Mouse (Mus musculus): ENCODE data around the gene Whamm.

Whamm gene

GRCm38 (mm10) chr7:81571108-81571940, at the start of gene Whamm:
Gene Whamm (plus strand): TSS chr7:81571266.
- DNase-seq (ENCODE audit: low spot score in 2 of 2), result peak; percentile 95 to 96

GRCm38 (mm10) chr7:81523008-81523662, 47.9 kb upstream of the Whamm start:
- peak; percentile 86 to 87 for DNase-seq (ENCODE audit: low spot score in 2 of 2)

GRCm38 (mm10) chr7:81523663-81524017, 47.4 kb upstream of the Whamm start:
- no peak for DNase-seq (ENCODE audit: low spot score in 2 of 2)

DNA sequence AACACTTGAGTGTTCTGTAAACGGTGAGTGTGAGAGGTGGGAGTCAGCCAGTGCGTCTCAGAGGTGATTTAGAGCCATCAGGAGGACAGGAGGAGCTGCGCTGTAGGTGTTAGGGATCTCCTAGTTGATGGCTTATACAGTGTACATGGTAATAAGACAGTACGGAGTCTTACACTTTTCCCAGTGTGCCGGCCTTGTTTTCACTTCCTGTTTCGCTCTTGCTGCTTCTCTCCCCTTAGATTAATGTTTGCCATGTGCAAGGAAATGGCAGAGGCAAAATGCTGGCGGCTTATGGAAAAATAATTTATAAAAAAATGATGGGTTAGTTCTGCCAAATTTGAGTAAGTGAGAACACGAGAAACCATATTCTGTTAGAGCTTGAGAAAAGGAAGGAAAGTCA, 42.1 kb upstream of the Whamm start:
- DNase-seq (ENCODE audit: low spot score in 2 of 2), result no peak

GRCm38 (mm10) chr7:81531462-81531861, 39.6 kb upstream of the Whamm start:
- no peak for DNase-seq (ENCODE audit: low spot score in 2 of 2)

DNA sequence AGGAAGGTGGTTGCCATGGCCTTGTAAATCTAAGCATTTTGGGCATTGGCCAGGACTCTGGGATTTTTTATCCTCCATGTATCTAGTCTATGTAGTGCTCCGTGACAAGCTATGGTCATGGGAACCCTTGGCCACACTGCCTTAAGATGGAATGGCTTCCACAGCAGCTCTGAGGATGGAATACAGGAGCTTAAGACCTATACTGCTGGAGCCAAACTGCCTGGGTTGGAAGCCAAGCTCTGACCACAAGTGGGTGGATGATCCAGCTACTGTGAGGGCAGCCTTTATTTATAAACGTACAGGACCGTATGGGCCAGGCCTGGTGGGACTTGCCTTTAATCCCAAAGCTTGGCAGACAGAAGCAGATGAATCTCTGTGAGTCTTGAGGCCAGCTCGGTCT, 34.6 kb upstream of the Whamm start:
- no peak for DNase-seq (ENCODE audit: low spot score in 2 of 2)

DNA sequence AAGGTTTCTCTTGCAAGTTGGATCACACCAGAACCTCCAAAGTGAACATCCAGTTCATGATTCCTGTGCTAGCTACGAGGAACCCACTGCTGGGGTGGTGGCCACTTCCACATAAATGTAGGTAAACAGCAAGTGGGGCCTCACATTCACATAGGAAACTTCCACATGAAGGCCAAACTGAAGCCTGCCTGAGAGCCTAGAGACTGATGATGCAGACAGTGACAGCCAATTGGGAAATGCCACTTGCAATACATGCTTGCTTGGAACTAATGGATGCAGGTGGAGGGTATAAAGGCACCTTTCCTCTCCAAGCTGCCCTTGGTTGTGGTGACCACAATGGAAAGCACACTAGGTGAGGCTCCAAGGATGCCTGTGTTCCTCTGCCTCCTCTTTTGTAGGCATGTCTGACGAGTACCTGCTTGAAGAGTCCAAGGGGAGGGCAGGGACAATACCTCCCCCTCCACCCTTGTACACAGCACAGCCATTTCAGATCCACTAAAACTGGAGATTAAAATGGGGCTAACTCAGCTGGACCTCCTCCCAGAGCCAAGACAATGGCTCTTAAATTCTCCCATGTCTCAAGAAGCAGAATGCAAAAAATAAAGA, 32.9 kb upstream of the Whamm start:
- no peak for DNase-seq (ENCODE audit: low spot score in 2 of 2)

GRCm38 (mm10) chr7:81539565-81539964, 31.5 kb upstream of the Whamm start:
- no peak for DNase-seq (ENCODE audit: low spot score in 2 of 2)

GRCm38 (mm10) chr7:81540999-81541398, 30.1 kb upstream of the Whamm start:
- DNase-seq (ENCODE audit: low spot score in 2 of 2), result no peak

DNA sequence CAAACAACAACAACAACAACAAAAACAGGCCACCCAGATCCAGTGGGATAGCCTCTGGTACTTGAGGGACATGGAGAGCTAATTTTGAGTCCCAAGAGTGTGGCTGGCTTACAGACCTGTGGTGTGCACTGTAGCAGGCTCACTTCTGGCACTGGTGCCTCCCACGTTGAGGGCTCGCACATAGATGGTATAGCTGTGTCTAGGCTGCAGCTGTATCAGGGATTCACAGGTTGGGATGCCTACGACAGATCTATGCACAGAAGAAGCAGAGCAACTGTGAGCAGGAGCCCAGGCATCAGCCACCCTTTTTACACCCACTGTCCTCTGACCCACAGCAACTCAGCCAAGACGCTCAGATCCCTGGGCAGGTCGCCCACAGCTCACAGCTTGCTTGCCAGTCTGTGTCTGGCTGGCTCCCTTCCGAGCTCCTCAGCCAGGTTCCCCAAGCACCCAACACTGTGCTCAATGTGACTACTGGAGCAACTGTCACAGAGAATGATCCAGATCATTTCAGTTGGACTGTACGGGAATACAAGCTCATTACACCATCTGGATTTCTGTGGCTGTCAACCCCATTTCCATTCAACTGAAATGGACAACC, 29.0 kb upstream of the Whamm start:
- peak; percentile 57 to 77 for DNase-seq (ENCODE audit: low spot score in 2 of 2)

GRCm38 (mm10) chr7:81542934-81543333, 28.1 kb upstream of the Whamm start:
- no peak for DNase-seq (ENCODE audit: low spot score in 2 of 2)

DNA sequence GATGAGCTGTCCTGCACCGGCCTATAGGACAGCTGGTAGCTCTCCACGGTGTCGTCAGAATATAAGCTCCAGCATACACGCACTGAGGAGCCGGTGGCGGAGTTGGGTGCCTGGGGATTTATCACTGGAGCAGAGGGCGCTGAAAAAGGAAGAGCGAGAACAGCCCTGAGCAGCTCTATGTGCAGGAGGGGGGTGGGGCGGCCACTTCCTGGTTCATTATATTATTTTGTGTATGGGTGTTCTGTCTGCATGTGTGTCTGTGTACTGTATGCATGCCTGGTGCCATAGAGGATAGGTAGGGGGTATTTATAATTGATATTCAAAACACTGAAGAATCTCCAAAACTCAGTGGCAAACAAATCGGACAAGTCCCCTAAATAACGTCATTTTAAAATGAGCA, 22.2 kb upstream of the Whamm start:
- no peak for DNase-seq (ENCODE audit: low spot score in 2 of 2)

DNA sequence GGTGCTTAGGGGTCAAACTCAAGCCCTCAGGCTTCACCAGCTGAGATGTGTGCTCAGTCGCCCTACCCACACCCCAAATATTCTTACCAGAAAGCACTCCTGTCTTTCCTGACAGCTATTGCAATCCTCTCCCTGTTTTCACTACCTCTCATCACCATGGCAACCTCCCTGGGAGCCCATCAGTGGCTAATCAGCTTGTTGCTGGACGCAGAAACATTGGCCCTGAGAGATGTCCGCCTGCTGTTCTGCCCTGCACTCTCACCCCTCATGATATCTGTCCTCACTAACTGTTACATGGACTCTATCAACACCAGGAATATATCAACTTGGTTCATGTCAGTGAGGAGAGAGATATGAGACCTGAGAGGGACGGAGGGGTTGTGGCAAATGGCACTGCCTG, 17.5 kb upstream of the Whamm start:
- no peak for DNase-seq (ENCODE audit: low spot score in 2 of 2)

DNA sequence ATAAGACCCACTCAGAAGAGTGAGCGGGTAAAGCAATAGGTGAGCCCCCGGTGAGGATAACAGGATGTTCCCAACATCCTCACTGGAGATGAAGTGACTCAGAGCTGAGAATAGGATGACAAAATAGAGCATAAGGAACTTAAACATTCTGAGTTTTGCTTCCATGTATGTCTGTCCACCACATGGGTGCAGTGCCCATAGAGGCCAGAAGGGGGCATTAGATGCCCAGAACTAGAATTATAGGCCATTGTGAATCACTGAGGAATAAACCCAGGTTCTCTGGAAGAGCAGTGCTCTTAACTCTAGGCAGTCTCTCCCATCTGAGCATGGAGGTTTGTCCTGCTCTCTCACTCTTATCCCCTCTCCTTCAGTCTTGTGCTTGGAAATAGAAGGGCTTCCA, 16.7 kb upstream of the Whamm start:
- DNase-seq (ENCODE audit: low spot score in 2 of 2), result no peak

DNA sequence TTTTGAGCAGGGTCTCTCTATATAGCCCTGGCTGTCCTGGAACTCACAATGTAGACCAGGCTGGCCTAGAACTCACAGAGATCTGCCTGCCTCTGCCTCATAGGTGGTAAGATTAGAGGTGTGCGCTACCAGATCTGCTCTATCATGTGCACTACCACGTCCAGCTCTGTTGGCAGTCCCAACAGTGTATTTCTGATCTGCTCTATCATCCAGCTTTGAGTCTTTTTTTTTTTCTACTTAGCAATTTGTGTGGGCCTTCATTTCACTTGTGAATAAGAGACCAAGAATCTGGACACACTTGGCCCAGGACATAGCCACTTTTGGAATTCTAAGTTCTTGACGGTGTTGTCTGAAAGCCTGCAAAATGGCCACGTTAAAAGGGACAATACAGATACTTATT, 14.2 kb upstream of the Whamm start:
- no peak for DNase-seq (ENCODE audit: low spot score in 2 of 2)

DNA sequence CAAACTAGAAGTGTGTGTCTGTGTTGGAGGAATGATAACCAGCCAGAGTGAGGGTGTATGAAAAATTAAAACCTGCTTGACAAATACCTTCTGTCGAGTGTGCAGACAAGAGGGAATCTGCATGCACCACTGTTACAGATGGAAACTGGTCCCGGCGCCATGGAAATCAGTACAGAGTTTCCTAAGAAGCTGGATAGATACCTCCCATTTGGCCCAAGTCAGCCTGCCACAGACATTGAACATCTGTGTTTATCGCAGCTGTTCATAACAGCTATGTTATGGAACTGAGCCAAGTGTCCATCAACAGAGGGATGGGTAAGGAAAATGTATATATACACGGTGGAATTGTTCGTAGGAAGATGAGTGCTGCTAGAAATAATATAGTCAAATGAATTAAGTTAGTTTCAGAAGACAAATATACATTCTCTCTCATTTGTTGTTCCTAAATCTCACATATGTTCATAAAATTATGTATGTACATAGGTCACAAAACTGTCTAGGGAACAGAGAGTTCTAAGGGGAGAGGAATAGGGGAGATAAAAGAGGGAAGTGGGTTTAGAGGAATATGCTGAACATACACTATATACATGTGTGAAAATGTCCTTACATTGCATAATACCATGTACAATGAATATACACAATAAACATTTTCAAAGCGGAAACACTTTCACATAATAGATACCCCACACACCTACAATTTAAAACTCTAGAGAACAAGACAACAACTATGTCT, 13.6 kb upstream of the Whamm start:
- no peak for DNase-seq (ENCODE audit: low spot score in 2 of 2)

DNA sequence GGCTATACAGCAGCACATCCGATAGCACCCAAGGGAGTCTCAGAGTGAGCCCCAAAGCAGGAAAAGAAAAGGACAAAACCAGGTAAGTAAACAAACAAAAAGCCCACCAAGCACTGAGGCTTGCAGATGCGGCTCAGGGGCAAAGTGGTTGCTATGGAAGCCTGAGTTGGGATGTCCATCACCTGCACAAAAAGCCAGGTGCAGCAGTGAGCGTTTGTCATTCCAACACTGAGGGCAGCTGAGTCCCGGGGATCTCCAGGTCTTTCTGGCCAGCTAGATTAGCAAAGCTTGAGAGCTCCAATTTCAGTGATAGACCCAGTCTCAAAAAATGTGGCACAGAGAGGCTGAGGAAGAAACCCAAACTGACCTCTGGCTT, 13.1 kb upstream of the Whamm start:
- DNase-seq (ENCODE audit: low spot score in 2 of 2), result no peak

GRCm38 (mm10) chr7:81559231-81559980, 11.7 kb upstream of the Whamm start:
- no peak for DNase-seq (ENCODE audit: low spot score in 2 of 2)

GRCm38 (mm10) chr7:81560101-81561049, 10.7 kb upstream of the Whamm start:
- DNase-seq (ENCODE audit: low spot score in 2 of 2), result no peak

- DNase-seq (ENCODE audit: low spot score in 2 of 2), result no peak
Observed at GRCm38 (mm10) chr7:81561211-81561610, 9.9 kb upstream of the Whamm start.
